Mouse (Mus musculus): ENCODE measurements around the gene Ppp4r1. TPM values are rescaled to one million over a fixed set of nuclear protein-coding genes. Genes with fewer than 3 reads are reported as not detected.
A peak's percentile ranks its signal among the peaks of the same experiment; 100 is the strongest.

The Ppp4r1 gene
- polyA plus RNA-seq, 1 experiment from 2014 or later, result 50.3 TPM

DNA sequence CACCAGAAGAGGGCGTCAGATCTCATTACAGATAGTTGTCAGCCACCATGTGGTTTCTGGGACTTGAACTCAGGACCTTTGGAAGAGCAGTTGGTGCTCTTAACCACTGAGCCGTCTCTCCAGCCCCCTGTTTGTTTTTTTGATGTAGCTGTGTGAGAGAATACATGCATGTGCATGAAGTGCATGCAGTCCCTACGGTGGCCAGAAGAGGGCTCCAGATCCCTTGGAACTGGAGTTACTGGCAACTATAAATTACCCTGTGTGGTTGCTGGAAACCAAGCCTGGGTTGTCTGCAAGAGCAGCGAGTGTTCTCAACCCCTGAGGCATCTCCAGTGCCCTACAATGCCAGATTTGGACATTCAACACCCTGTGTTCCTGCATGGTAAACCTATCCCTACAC lies 87.8 kb downstream of the Ppp4r1 start:
- no peak overlapping the region for H3K4me3 ChIP-seq
- H3K9me3 ChIP-seq, result no peaks in the 10 kb centered on the region
- 36% methylated on average over 4 of the region's 4 CpGs for WGBS
- H3K27me3 ChIP-seq, result no peaks in the 10 kb centered on the region
- H3K4me1 ChIP-seq, result peaks cover 17% of the 10 kb centered on the region
- no peak overlapping the region for H3K9ac ChIP-seq
- H3K36me3 ChIP-seq, result peaks cover 15% of the 10 kb centered on the region
- no peak for ATAC-seq (ENCODE audit: low FRiP score, low read depth)
- no peak overlapping the region for H3K4me2 ChIP-seq (replicated peaks)
- H3K27ac ChIP-seq, result no peak overlapping the region

- peak overlapping the region; percentile 35; the same call in 1 of the 2 replicates for H3K9ac ChIP-seq
- H3K4me3 ChIP-seq, result no peak overlapping the region
- H3K4me1 ChIP-seq, result peaks cover 17% of the 10 kb centered on the region
- H3K27me3 ChIP-seq, result no peaks in the 10 kb centered on the region
- peak overlapping the region; percentile 64; the same call in 1 of the 2 replicates for H3K27ac ChIP-seq
- no peaks in the 10 kb centered on the region for H3K9me3 ChIP-seq
- WGBS, result 19% methylated on average over 5 of the region's 5 CpGs
- no peak overlapping the region for H3K4me2 ChIP-seq (replicated peaks)
- peaks cover 8% of the 10 kb centered on the region for H3K36me3 ChIP-seq
- no peak for ATAC-seq (ENCODE audit: low FRiP score, low read depth)
These were observed 89.3 kb downstream of the Ppp4r1 start for GRCm38 (mm10) chr17:65871641-65872041.

- Histone ChIP-seq H3K27ac (peak overlapping the region; percentile 64; the same call in 1 of the 2 replicates), H3K4me2 (replicated peaks) (no peak overlapping the region), H3K4me1 (peaks cover 18% of the 10 kb centered on the region), H3K4me3 (no peak overlapping the region), H3K9ac (peak overlapping the region; percentile 35; the same call in 1 of the 2 replicates), H3K36me3 (peaks cover 6% of the 10 kb centered on the region; the same call in 1 of the 2 replicates), H3K9me3 (no peaks in the 10 kb centered on the region), H3K27me3 (no peaks in the 10 kb centered on the region)
- WGBS, result 55% methylated on average over 6 of the region's 6 CpGs
- no peak for ATAC-seq (ENCODE audit: low FRiP score, low read depth)
These were observed 89.7 kb downstream of the Ppp4r1 start for GRCm38 (mm10) chr17:65872051-65872450.

DNA sequence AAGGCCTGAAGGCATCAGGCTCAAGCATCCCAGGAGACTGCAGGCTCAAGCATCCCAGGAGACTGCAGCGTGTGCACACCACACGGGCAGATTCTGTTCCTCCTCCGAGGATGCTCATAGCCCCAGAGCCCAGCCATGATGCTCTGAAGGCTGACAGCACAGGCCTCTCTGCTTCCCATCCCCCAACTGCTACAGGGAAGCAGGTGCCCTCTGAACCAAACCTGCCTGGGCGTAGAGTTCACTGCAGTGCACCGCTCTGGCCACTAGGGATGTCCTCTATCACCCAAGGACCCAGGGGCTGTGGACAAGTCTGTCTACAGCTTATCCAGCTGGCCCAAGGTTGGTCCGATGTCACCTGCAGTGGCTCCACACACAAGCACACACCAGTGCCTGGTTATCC lies 90.3 kb downstream of the Ppp4r1 start:
- WGBS, result 41% methylated on average over 6 of the region's 6 CpGs
- Histone ChIP-seq H3K9ac (no peak overlapping the region), H3K27ac (no peak overlapping the region), H3K4me2 (replicated peaks) (no peak overlapping the region), H3K4me3 (no peak overlapping the region), H3K9me3 (no peaks in the 10 kb centered on the region), H3K27me3 (no peaks in the 10 kb centered on the region), H3K4me1 (peaks cover 20% of the 10 kb centered on the region), H3K36me3 (peaks cover under 1% of the 10 kb centered on the region; the same call in 1 of the 2 replicates)
- ATAC-seq (ENCODE audit: low FRiP score, low read depth), result no peak

- Histone ChIP-seq H3K27me3 (no peaks in the 10 kb centered on the region), H3K4me2 (replicated peaks) (no peak overlapping the region), H3K9me3 (no peaks in the 10 kb centered on the region), H3K27ac (no peak overlapping the region), H3K4me1 (peaks cover 20% of the 10 kb centered on the region), H3K9ac (no peak overlapping the region), H3K36me3 (0 out of 2 replicates have a peak, but pooled peaks cover 1% of the 10 kb centered on the region), H3K4me3 (no peak overlapping the region)
- WGBS, result 72% methylated on average over 4 of the region's 4 CpGs
- no peak for ATAC-seq (ENCODE audit: low FRiP score, low read depth)
These were observed 90.8 kb downstream of the Ppp4r1 start for GRCm38 (mm10) chr17:65873156-65873555.

- H3K4me2 ChIP-seq (replicated peaks), result no peak overlapping the region
- WGBS, result 94% methylated on average over 11 of the region's 11 CpGs
- peaks cover 6% of the 10 kb centered on the region; the same call in 1 of the 2 replicates for H3K36me3 ChIP-seq
- no peak overlapping the region for H3K4me3 ChIP-seq
- H3K9me3 ChIP-seq, result no peaks in the 10 kb centered on the region
- H3K27me3 ChIP-seq, result no peaks in the 10 kb centered on the region
- no peak for ATAC-seq (ENCODE audit: low FRiP score, low read depth)
- H3K9ac ChIP-seq, result no peak overlapping the region
- peaks cover 20% of the 10 kb centered on the region for H3K4me1 ChIP-seq
- no peak overlapping the region for H3K27ac ChIP-seq
These were observed 91.5 kb downstream of the Ppp4r1 start for GRCm38 (mm10) chr17:65873834-65874233.

- Histone ChIP-seq H3K4me1 (peaks cover 15% of the 10 kb centered on the region), H3K27me3 (no peaks in the 10 kb centered on the region), H3K4me3 (no peak overlapping the region), H3K36me3 (peaks cover 6% of the 10 kb centered on the region; the same call in 1 of the 2 replicates), H3K27ac (no peak overlapping the region), H3K9ac (no peak overlapping the region), H3K4me2 (replicated peaks) (no peak overlapping the region), H3K9me3 (peaks cover 4% of the 10 kb centered on the region; the same call in 1 of the 2 replicates)
- ATAC-seq (ENCODE audit: low FRiP score, low read depth), result no peak
- 56% methylated on average over 6 of the region's 6 CpGs for WGBS
These were observed 94.7 kb downstream of the Ppp4r1 start for GRCm38 (mm10) chr17:65877026-65877425.

- H3K9ac ChIP-seq, result peak overlapping the region; percentile 90
- H3K36me3 ChIP-seq, result no peaks in the 10 kb centered on the region
- H3K4me3 ChIP-seq, result peak overlapping the region; percentile 93
- peak overlapping the region; percentile 90 for H3K4me2 ChIP-seq (replicated peaks)
- peak overlapping the region; percentile 92 for H3K27ac ChIP-seq
- peak; percentile 21 for ATAC-seq (ENCODE audit: low FRiP score, low read depth)
- H3K9me3 ChIP-seq, result peaks cover 4% of the 10 kb centered on the region; the same call in 1 of the 2 replicates
- under 1% methylated on average over 50 of the region's 56 CpGs for WGBS
- H3K27me3 ChIP-seq, result no peaks in the 10 kb centered on the region
- peaks cover 30% of the 10 kb centered on the region for H3K4me1 ChIP-seq
These were observed 101.8 kb downstream of the Ppp4r1 start for GRCm38 (mm10) chr17:65884061-65884669.

GRCm38 (mm10) chr17:65884691-65885397 lies 102.5 kb downstream of the Ppp4r1 start:
- H3K9me3 ChIP-seq, result peaks cover 2% of the 10 kb centered on the region; the same call in 1 of the 2 replicates
- H3K9ac ChIP-seq, result peak overlapping the region; percentile 90
- H3K4me2 ChIP-seq (replicated peaks), result peak overlapping the region; percentile 90
- peak overlapping the region; percentile 93 for H3K4me3 ChIP-seq
- peak overlapping the region; percentile 99 for H3K27ac ChIP-seq
- no peaks in the 10 kb centered on the region for H3K36me3 ChIP-seq
- H3K27me3 ChIP-seq, result no peaks in the 10 kb centered on the region
- ATAC-seq (ENCODE audit: low FRiP score, low read depth), result peak; percentile 99
- H3K4me1 ChIP-seq, result peaks cover 30% of the 10 kb centered on the region
- WGBS, result under 1% methylated on average over 66 of the region's 67 CpGs

GRCm38 (mm10) chr17:65885398-65885696 lies 103.0 kb downstream of the Ppp4r1 start:
- Histone ChIP-seq H3K4me1 (peaks cover 30% of the 10 kb centered on the region), H3K4me3 (peak overlapping the region; percentile 93), H3K27ac (peak overlapping the region; percentile 99), H3K9ac (peak overlapping the region; percentile 79), H3K36me3 (no peaks in the 10 kb centered on the region), H3K9me3 (no peaks in the 10 kb centered on the region), H3K27me3 (no peaks in the 10 kb centered on the region), H3K4me2 (replicated peaks) (peak overlapping the region; percentile 90)
- WGBS, result 0% methylated on average over 11 of the region's 11 CpGs
- no peak for ATAC-seq (ENCODE audit: low FRiP score, low read depth)

GRCm38 (mm10) chr17:65885697-65886529 lies 103.5 kb downstream of the Ppp4r1 start, which contains the start of gene Ralbp1:
Gene Ralbp1, minus strand, starts transcription at chr17:65885798.
- no peaks in the 10 kb centered on the region for H3K36me3 ChIP-seq
- no peak for ATAC-seq (ENCODE audit: low FRiP score, low read depth)
- H3K9me3 ChIP-seq, result no peaks in the 10 kb centered on the region
- H3K4me3 ChIP-seq, result peak within 1 kb of the TSS; percentile 93
- 3% methylated on average over 14 of the region's 14 CpGs for WGBS
- H3K27ac ChIP-seq, result peak within 1 kb of the TSS; percentile 99
- H3K4me1 ChIP-seq, result peaks cover 30% of the 10 kb centered on the region
- peak within 1 kb of the TSS; percentile 90 for H3K4me2 ChIP-seq (replicated peaks)
- H3K9ac ChIP-seq, result peak within 1 kb of the TSS; percentile 90
- H3K27me3 ChIP-seq, result no peaks in the 10 kb centered on the region

GRCm38 (mm10) chr17:65886571-65886970 lies 104.2 kb downstream of the Ppp4r1 start:
- Histone ChIP-seq H3K27ac (peak overlapping the region; percentile 99), H3K4me2 (replicated peaks) (peak overlapping the region; percentile 90), H3K36me3 (no peaks in the 10 kb centered on the region), H3K27me3 (no peaks in the 10 kb centered on the region), H3K9ac (peak overlapping the region; percentile 79), H3K4me3 (peak overlapping the region; percentile 93; the same call in 1 of the 2 replicates), H3K9me3 (no peaks in the 10 kb centered on the region), H3K4me1 (peaks cover 30% of the 10 kb centered on the region)
- no peak for ATAC-seq (ENCODE audit: low FRiP score, low read depth)
- 55% methylated on average over 9 of the region's 9 CpGs for WGBS

All from limb, embryonic 13.5 days (tissue).